19 mouse cellular contexts compared by ENCODE assay signal in the genomic region with DNA sequence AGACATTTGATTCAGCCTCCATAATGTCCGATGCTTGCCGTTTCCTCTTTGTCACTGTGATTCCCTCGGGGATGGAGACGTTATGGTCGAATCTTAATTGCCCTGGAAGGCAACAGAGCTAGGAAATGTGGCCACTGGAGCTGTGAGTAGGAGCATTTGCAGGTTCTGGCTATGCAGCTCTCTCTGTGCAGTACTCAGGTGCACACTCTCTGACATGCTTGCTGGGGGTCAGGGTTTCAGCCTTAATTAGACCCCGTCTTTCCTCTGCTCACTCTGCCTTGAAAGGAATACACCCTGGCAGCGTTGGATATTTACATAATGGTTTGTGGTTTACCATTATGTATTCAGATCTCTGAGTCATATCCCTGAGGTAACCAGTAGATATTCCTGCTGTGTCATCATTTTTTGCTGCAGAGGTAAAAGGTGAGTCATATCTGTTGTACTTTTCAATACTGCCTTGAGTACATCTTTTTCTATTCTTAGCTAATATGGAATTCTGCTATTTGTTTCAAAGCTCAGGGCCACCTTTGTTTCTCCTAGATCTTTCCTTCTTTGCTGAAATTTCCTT.
DNase-seq lines count a peak whose midpoint lies in the region; ATAC-seq and TF ChIP-seq lines count a peak whose summit lies in the region.
"Had no signal": no experiment of that assay in that cellular context is flagged by ENCODE, and none has a peak within 500 bp of the region (broad histone marks: within the 10 kb centered on the region; RNA-seq: fewer than 3 reads in every experiment).

No protein-coding gene starts in this region.

- DNase-seq in midbrain, embryonic 14.5 days = peak; percentile 37
- peak; percentile 16 for DNase-seq in CD4-positive, CD25-positive, alpha-beta regulatory T cell, adult 2 months (ENCODE audit: low read depth, low spot score)
- DNase-seq in NIH3T3 (ENCODE audit: low read depth) = peak; percentile 45
- DNase-seq in splenic B cell, adult 2 months (ENCODE audit: low read depth, low spot score) = peak; percentile 13
- DNase-seq in thymus, postnatal 0 days (ENCODE audit: low spot score) = no peak
- DNase-seq in lung, adult 2 months = no peak
- no peak for DNase-seq in layer of hippocampus, adult 11-12 months (ENCODE audit: low spot score)
- DNase-seq: cerebellum, adult 9-10 months; gastrocnemius, postnatal 25 days; right cerebral cortex, postnatal 25 days; thymus, adult 2 months had no signal

- no peak overlapping the region for H3K4me2 ChIP-seq in midbrain, embryonic 14.5 days (ENCODE audit: low read length)
- no peak overlapping the region for H3K4me2 ChIP-seq in midbrain, embryonic 15.5 days
- H3K4me2 ChIP-seq: embryonic facial prominence, embryonic 12.5 days; kidney, embryonic 15.5 days; liver, embryonic 15.5 days; stomach, embryonic 15.5 days had no signal

- ATAC-seq in midbrain, embryonic 14.5 days (ENCODE audit: low FRiP score, low TSS enrichment) = no peak
- no peak; the same call in 1 of the 2 replicates for ATAC-seq in midbrain, embryonic 15.5 days (replicated peaks)
- ATAC-seq: forebrain, embryonic 14.5 days; intestine, embryonic 16.5 days; lung, postnatal 0 days had no signal

- TF ChIP-seq CTCF in lung, adult 2 months (IDR thresholded peaks at IDR 0.05; ENCODE audit: insufficient read depth, low read length) = no peak

- 51% methylated on average over 7 of the region's 7 CpGs for WGBS in midbrain, embryonic 14.5 days
- WGBS in midbrain, embryonic 15.5 days = 46% methylated on average over 7 of the region's 7 CpGs
- 86% methylated on average over 7 of the region's 7 CpGs for WGBS in lung, adult 2 months

- H3K36me3 ChIP-seq in midbrain, embryonic 14.5 days (ENCODE audit: control insufficient read depth, insufficient read depth, low read length) = no peaks in the 10 kb centered on the region
- no peaks in the 10 kb centered on the region for H3K36me3 ChIP-seq in midbrain, embryonic 15.5 days (replicated peaks)
- H3K36me3 ChIP-seq in splenic B cell, adult 2 months (ENCODE audit: control insufficient read depth, insufficient read depth, low read length, poor library complexity, severe bottlenecking) = no peaks in the 10 kb centered on the region
- H3K36me3 ChIP-seq: embryonic facial prominence, embryonic 12.5 days; kidney, embryonic 15.5 days; stomach, embryonic 15.5 days had no signal

- no peaks in the 10 kb centered on the region for H3K4me1 ChIP-seq in midbrain, embryonic 14.5 days (ENCODE audit: control insufficient read depth, insufficient read depth, low read length)
- H3K4me1 ChIP-seq in midbrain, embryonic 15.5 days = 0 out of 2 replicates have a peak, but pooled peaks cover 6% of the 10 kb centered on the region
- H3K4me1 ChIP-seq in lung, adult 2 months (ENCODE audit: control insufficient read depth, insufficient read depth, low read length) = no peaks in the 10 kb centered on the region
- H3K4me1 ChIP-seq: embryonic facial prominence, embryonic 12.5 days; kidney, embryonic 15.5 days; liver, embryonic 15.5 days; stomach, embryonic 15.5 days had no signal

- H3K27ac ChIP-seq in midbrain, embryonic 14.5 days (replicated peaks; ENCODE audit: low read depth, low read length) = no peak overlapping the region
- H3K27ac ChIP-seq in midbrain, embryonic 15.5 days = no peak overlapping the region
- H3K27ac ChIP-seq: embryonic facial prominence, embryonic 12.5 days; kidney, embryonic 15.5 days; liver, embryonic 15.5 days; stomach, embryonic 15.5 days had no signal

- TF ChIP-seq POLR2A in lung, adult 2 months (IDR thresholded peaks at IDR 0.05; ENCODE audit: borderline replicate concordance, extremely low read depth, low read depth, low read length) = no peak

- H3K9me3 ChIP-seq in midbrain, embryonic 14.5 days (ENCODE audit: control insufficient read depth, low read length) = no peaks in the 10 kb centered on the region
- no peaks in the 10 kb centered on the region for H3K9me3 ChIP-seq in midbrain, embryonic 15.5 days
- H3K9me3 ChIP-seq: embryonic facial prominence, embryonic 12.5 days; kidney, embryonic 15.5 days; liver, embryonic 15.5 days; stomach, embryonic 15.5 days had no signal

- no peak overlapping the region for H3K9ac ChIP-seq in midbrain, embryonic 14.5 days (replicated peaks; ENCODE audit: low read length)
- H3K9ac ChIP-seq in midbrain, embryonic 15.5 days = no peak overlapping the region
- H3K9ac ChIP-seq: embryonic facial prominence, embryonic 12.5 days; kidney, embryonic 15.5 days; liver, embryonic 15.5 days; stomach, embryonic 15.5 days had no signal

- H3K4me3 ChIP-seq in midbrain, embryonic 14.5 days (replicated peaks; ENCODE audit: low read depth, low read length) = no peak overlapping the region
- no peak overlapping the region for H3K4me3 ChIP-seq in midbrain, embryonic 15.5 days
- no peak overlapping the region for H3K4me3 ChIP-seq in lung, adult 2 months (replicated peaks; ENCODE audit: extremely low read depth, low read depth, low read length)
- H3K4me3 ChIP-seq: embryonic facial prominence, embryonic 12.5 days; kidney, embryonic 15.5 days; liver, embryonic 15.5 days; stomach, embryonic 15.5 days had no signal

- H3K27me3 ChIP-seq in midbrain, embryonic 14.5 days (ENCODE audit: control insufficient read depth, insufficient read depth, low read length) = no peaks in the 10 kb centered on the region
- no peaks in the 10 kb centered on the region for H3K27me3 ChIP-seq in midbrain, embryonic 15.5 days (replicated peaks)
- no peaks in the 10 kb centered on the region for H3K27me3 ChIP-seq in splenic B cell, adult 2 months (ENCODE audit: control insufficient read depth, insufficient read depth, low read length, poor library complexity, severe bottlenecking)
- H3K27me3 ChIP-seq: embryonic facial prominence, embryonic 12.5 days; kidney, embryonic 15.5 days; liver, embryonic 15.5 days; stomach, embryonic 15.5 days had no signal

Comparison
In these comparisons a context has a peak if more than half of its experiments do, and no peak if none do; other contexts are left out.
1. DNase-seq: peak in midbrain, embryonic 14.5 days (single experiment), CD4-positive, CD25-positive, alpha-beta regulatory T cell, adult 2 months (single experiment), NIH3T3 (single experiment) and splenic B cell, adult 2 months (single experiment); none in thymus, postnatal 0 days (single experiment), lung, adult 2 months (single experiment) and layer of hippocampus, adult 11-12 months (single experiment).